Mouse (Mus musculus) thymus, adult 2 months (tissue): ENCODE measurements at regions not wholly inside any gene's neighbourhood (a gene's known extent, or its start where the extent isn't known, plus 50 kb on each side); places are given as distances from the start of the nearest gene placed in this dataset.

Source experiments
- DNase-seq: peaks from one replicate; pipeline ENCODE4 v3.0.0; 2021
- H3K27ac ChIP-seq: fragments of 200-500 bp; 2 replicates; pipeline ENCODE4 v1.5.1; 2012; ENCODE audit warnings: low read length, control low read depth; ENCODE audit not compliant: control insufficient read depth, insufficient read depth
- H3K27me3 ChIP-seq: fragments of 200-500 bp; 2 replicates; pipeline ENCODE4 v1.6.1; 2012; ENCODE audit warnings: mild to moderate bottlenecking, low read length, moderate library complexity, mixed read lengths; ENCODE audit not compliant: control insufficient read depth, insufficient read depth
- H3K36me3 ChIP-seq: fragments of 200-500 bp; 2 replicates; pipeline ENCODE4 v1.6.1; 2012; ENCODE audit warnings: mild to moderate bottlenecking, low read length, moderate library complexity; ENCODE audit not compliant: control insufficient read depth, insufficient read depth
- H3K4me1 ChIP-seq: fragments of 200-500 bp; replicated peaks from 2 replicates; pipeline ENCODE4 v1.6.1; 2012; ENCODE audit warnings: low read length; ENCODE audit not compliant: control insufficient read depth, insufficient read depth
- H3K4me3 ChIP-seq: fragments of 200-500 bp; 2 replicates; pipeline ENCODE4 v1.5.1; 2012; ENCODE audit warnings: mild to moderate bottlenecking, low read length, control low read depth, moderate library complexity; ENCODE audit not compliant: control insufficient read depth, insufficient read depth
- CTCF ChIP-seq: fragments of 200-500 bp; IDR thresholded peaks from 2 replicates; pipeline ENCODE4 v1.5.1; 2012; ENCODE audit warnings: mild to moderate bottlenecking, control low read depth, low read length, moderate library complexity, borderline replicate concordance; ENCODE audit not compliant: control insufficient read depth, poor library complexity, insufficient read depth; ENCODE audit errors: extremely low read depth
- POLR2A ChIP-seq: fragments of 200-500 bp; IDR thresholded peaks from 2 replicates; pipeline ENCODE4 v1.6.1; 2012; ENCODE audit warnings: mild to moderate bottlenecking, low read length, control low read depth, moderate library complexity; ENCODE audit not compliant: control insufficient read depth, poor library complexity, insufficient read depth; ENCODE audit errors: extremely low read depth
- WGBS: fragments of 180-500 bp; shearing (Covaris S2); methylation state at CpG from one replicate; pipeline ENCODE4 v1.1.7; 2018; 5-methylcytosine and 5-hydroxymethylcytosine counted together

DNA sequence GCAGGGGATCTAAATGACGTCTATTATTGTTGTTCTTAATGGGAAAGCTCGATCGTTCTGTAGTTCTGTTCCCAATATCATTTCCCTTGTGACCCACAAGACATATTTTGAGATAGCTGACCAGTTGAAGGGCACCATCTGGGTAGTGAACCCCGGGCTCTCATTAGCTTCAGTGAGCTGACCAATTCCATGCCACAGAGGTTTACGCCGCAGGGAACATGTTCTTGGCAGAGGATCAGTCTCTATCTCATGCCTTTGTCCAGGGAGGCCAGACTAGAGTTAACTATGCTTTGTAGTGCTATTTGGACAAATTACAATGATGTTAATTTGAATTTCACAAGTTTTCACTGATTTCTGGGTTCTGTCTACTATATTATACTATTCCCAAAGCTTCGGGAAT lies 117.1 kb downstream of the Tbx4 start:
- Histone ChIP-seq H3K4me3 (no peak overlapping the region), H3K27me3 (no peaks in the 10 kb centered on the region), H3K4me1 (no peaks in the 10 kb centered on the region), H3K36me3 (no peaks in the 10 kb centered on the region), H3K27ac (no peak overlapping the region)
- 90% methylated on average over 7 of the region's 7 CpGs for WGBS
- DNase-seq, result no peak
- no peak for TF ChIP-seq POLR2A
- TF ChIP-seq CTCF, result no peak

DNA sequence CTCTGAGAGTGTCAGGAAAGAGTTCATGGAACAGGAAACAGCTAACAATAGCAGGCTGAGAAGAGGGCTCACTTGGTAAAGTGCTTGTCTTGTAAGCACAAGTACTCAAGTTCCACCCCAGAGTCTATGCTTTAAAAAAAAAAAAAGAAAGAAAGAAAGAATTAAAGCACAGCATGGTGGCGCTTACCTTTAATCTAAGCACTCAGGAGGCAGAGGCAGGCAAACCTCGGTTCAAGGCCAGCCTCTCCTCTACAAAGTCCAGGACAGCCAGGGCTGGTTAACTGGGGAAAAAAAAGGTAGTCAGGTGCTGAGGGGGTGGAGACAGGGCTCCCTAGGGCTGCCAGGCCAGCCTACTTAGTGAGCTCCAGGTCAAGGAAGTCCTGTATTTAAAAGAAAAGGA lies 119.1 kb downstream of the Tbx4 start:
- TF ChIP-seq POLR2A (no peak), CTCF (no peak)
- no peaks in the 10 kb centered on the region for H3K4me1 ChIP-seq

DNA sequence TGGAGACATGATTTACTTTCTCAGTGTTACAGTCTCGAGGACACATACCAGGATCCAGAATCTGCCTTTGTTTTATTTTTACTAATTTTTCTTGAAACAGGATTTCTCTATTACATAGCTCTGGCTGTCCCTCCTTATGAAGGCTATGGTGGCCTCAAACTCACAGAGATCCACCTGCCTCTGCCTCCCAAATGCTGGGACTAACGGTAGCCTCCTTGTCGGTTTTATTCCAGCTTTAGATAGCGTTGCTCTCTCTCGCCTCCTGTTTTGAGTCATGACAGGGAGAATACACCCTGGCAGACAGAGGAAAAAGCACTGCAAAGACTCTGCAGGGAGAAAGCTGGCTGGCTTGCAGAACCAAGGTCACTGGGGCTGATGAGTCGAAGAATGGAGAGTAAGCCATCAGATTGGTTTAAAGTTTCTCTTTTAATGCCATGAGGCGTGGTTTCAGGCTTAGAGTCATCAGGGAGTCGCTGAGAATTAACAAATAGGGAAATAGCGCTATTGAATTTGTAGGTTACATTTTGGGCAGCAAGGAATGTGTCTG lies 119.8 kb downstream of the Tbx4 start:
- no peak overlapping the region for H3K4me3 ChIP-seq
- H3K36me3 ChIP-seq, result no peaks in the 10 kb centered on the region
- no peak overlapping the region for H3K27ac ChIP-seq
- no peak for DNase-seq
- 84% methylated on average over 9 of the region's 9 CpGs for WGBS
- H3K4me1 ChIP-seq, result no peaks in the 10 kb centered on the region
- TF ChIP-seq CTCF (no peak), POLR2A (no peak)
- no peaks in the 10 kb centered on the region for H3K27me3 ChIP-seq

More for the DNA sequence above, 119.1 kb downstream of the Tbx4 start:
- H3K4me3 ChIP-seq, result no peak overlapping the region
- no peak overlapping the region for H3K27ac ChIP-seq
- no peaks in the 10 kb centered on the region for H3K36me3 ChIP-seq
- no peak for DNase-seq
- no peaks in the 10 kb centered on the region for H3K27me3 ChIP-seq
- WGBS, result 89% methylated on average over 2 of the region's 2 CpGs

DNA sequence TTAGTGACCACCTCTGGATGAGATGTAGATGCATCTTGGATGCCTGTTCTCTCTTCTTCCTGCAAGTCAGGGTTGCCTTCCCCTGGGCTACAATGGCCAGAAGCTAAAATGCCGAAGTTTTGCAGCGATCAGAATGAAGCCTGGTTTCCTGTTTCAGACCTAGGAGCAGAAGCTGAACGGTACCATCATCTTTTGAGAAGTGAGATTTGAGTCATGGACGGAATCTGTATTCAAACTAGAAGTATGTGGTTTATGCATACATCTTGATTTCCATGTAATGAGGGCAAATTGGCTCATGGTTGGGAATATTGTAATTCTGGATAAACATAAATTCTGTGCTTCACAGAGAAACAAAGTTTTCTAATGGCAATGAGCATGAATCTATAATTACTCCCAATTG lies 120.6 kb downstream of the Tbx4 start:
- no peaks in the 10 kb centered on the region for H3K36me3 ChIP-seq
- no peaks in the 10 kb centered on the region for H3K4me1 ChIP-seq
- no peaks in the 10 kb centered on the region for H3K27me3 ChIP-seq
- WGBS, result 72% methylated on average over 4 of the region's 4 CpGs
- TF ChIP-seq CTCF (no peak), POLR2A (no peak)
- no peak for DNase-seq
- H3K27ac ChIP-seq, result no peak overlapping the region
- no peak overlapping the region for H3K4me3 ChIP-seq
